In the genomic region with DNA sequence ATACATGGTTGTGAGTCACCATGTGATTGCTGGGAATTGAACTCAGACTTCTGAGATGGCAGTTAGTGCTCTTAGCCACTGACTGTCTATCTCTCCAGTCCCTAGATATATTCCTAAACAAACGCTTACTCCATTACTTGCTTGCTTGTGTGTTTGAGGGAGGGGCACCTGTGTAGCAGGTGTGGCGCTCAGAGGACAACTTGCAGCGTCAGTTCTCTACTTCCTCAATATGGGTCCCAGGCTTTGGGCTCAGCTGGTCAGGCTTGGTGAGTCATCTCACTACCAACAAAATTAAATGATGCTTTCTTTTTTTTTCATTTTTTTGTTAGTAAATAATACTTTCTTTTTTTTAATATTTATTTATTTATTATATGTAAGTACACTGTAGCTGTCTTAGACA, we compare ENCODE assay signal across 25 mouse cellular contexts. TPM values are rescaled to one million over a fixed set of nuclear protein-coding genes. Genes with fewer than 3 reads are reported as not detected.
"Had no signal": no experiment of that assay in that cellular context is flagged by ENCODE, and none has a peak within 500 bp of the region (broad histone marks: within the 10 kb centered on the region; RNA-seq: fewer than 3 reads in every experiment).

No protein-coding gene starts in this region.

- H3K9ac ChIP-seq: liver, embryonic 15.5 days; liver, postnatal 0 days; lung, embryonic 15.5 days; midbrain, embryonic 12.5 days; neural tube, embryonic 12.5 days had no signal

- H3K9me3 ChIP-seq: liver, embryonic 15.5 days; lung, embryonic 15.5 days; midbrain, embryonic 12.5 days; neural tube, embryonic 12.5 days had no signal

- H3K27me3 ChIP-seq: lung, embryonic 15.5 days; midbrain, embryonic 12.5 days; neural tube, embryonic 12.5 days had no signal

- DNase-seq: liver, postnatal 0 days; lung, adult 2 months; lung, postnatal 14 days; lung, postnatal 36 days; midbrain, embryonic 14.5 days; right cerebral cortex, postnatal 14 days; spleen, adult 18-20 months; thymus, adult 2 months; thymus, postnatal 25 days; thymus, postnatal 4 days had no signal

- H3K36me3 ChIP-seq: liver, embryonic 15.5 days; lung, embryonic 15.5 days; midbrain, embryonic 12.5 days; neural tube, embryonic 12.5 days had no signal

- ATAC-seq: liver, postnatal 0 days; lung, postnatal 0 days; midbrain, embryonic 16.5 days had no signal

- H3K27ac ChIP-seq: liver, embryonic 15.5 days; lung, embryonic 15.5 days; macrophage; midbrain, embryonic 12.5 days; neural tube, embryonic 12.5 days had no signal

- H3K4me1 ChIP-seq: liver, embryonic 15.5 days; lung, embryonic 15.5 days; midbrain, embryonic 12.5 days; neural tube, embryonic 12.5 days had no signal

- H3K4me3 ChIP-seq: liver, embryonic 15.5 days; lung, embryonic 15.5 days; megakaryocyte, embryonic 14.5 days; midbrain, embryonic 12.5 days; neural tube, embryonic 12.5 days had no signal

- H3K4me2 ChIP-seq: liver, embryonic 15.5 days; lung, embryonic 15.5 days; midbrain, embryonic 12.5 days; neural tube, embryonic 12.5 days had no signal

RNA-seq across cellular contexts. Expression of a gene that starts 6.1 kb away (rescaled TPM):
- total RNA-seq: megakaryocyte progenitor cell, adult 5-6 weeks; monocyte, adult 5-6 weeks; neutrophil, adult 5-6 weeks had no signal
- polyA plus RNA-seq: liver, embryonic 15.5 days; liver, postnatal 0 days; lung, adult 2 months; macrophage; stomach, embryonic 14.5 days; testis, adult 2 months had no signal

RNA-seq across cellular contexts. Expression of a gene that starts 37.1 kb away (rescaled TPM):
- total RNA-seq: monocyte, adult 5-6 weeks; neutrophil, adult 5-6 weeks had no signal
- polyA plus RNA-seq: midbrain, embryonic 14.5 days; neural tube, embryonic 12.5 days; stomach, embryonic 14.5 days; testis, adult 2 months had no signal

RNA-seq across cellular contexts. Expression of a gene that starts 54.0 kb away (rescaled TPM):
- total RNA-seq: megakaryocyte progenitor cell, adult 5-6 weeks; monocyte, adult 5-6 weeks; neutrophil, adult 5-6 weeks had no signal
- polyA plus RNA-seq: lung, embryonic 15.5 days; lung, postnatal 0 days; macrophage; midbrain, embryonic 12.5 days; midbrain, embryonic 14.5 days; midbrain, embryonic 16.5 days; neural tube, embryonic 12.5 days; neural tube, embryonic 14.5 days; small intestine, adult 2 months; stomach, embryonic 14.5 days had no signal
